Mouse (Mus musculus) induced T-regulatory cell, adult 2 months (primary cell): ENCODE results near the gene Slain1.

Experiments
- DNase-seq: peaks from one replicate; pipeline ENCODE4 v3.0.0-alpha.2; 2012; ENCODE audit warnings: low read depth

Slain1 gene

DNA sequence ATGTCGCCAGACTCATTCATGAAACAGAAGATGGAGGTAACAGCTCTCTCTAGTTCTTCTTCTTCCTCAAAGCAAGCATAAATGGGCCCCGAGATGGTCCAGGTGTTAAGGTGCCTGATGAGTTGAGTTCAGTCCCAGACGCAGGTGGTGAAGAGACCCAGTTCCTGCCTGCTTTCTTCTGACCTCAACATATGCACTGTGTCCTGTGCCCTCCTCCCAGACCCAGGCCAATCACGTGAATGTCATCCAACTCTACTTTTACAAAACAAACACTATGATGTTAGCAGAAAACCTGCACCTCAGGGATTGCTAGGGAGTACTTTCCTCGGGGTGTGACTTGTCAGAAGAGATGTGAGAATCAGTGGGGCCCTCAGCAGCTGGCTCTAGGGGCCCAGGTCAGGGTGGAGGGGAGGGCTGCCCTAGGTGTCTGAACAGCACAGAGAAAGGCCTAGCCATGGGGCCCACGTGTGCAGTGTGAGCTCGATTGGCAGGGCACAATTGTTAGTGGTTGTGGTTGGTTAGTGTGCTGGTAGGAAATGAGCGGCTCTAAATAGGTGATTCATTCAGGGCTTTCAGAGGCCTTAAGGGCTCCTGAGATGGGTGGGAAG lies 16.4 kb downstream of the Slain1 start:
- DNase-seq, result peak; percentile 69

DNA sequence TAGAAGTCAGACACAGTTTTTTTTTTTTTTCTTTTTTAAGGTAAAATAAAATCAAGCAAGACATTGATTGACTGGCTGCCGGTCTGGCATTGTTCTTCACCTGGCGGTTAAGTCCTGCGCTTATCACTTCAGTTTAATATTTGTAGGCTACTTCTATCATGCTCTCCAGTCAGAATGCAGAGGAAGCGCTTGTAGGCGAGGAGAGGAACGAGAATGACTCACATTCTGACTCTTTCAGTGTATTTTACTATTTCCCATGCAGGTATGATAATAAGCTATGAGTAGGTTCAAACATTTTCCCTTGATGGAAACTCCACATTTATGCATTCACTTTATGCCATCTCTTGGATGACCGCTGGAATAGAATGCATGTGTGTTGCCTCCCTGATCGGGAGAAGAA lies 17.0 kb downstream of the Slain1 start:
- peak; percentile 51 for DNase-seq

DNA sequence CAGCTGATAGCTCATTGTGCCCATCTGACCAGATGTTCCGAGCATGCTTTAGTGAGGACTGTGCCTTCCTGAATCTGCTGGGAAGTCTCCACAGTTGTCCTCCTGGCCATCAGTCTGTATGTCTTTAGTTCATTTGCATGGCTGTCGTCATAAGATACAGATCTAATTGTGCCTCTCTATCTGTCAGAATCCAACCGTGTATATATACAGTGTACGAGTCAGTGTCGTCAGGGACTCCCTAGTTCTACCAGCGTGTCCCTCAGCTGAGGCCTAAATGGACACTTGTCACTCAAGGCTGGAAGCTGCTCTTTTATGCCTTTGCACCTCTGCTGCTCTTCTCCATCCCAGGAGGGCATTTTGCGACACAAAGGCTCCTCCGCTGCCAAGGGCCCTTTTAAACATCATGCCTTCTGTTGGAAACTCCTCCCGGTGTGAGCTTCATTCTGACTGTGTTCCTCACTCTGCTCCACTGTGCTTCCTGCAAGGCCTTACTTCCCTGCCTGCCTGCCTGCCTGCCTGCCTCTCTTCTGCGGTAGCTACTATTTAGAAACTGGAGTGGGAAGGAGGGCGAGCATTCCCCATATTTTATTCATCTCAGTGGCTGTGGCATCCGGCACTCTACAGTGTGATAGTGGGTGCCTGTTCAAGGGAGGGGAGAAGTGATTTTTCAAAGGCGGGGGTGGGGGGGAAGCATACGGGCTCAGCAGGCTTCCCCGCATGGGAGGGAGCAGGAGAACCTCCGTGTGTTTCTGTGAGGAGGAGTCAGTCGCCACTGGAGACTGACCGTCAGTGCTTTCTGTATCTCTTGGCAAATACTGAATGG lies 29.6 kb downstream of the Slain1 start:
- no peak for DNase-seq

DNA sequence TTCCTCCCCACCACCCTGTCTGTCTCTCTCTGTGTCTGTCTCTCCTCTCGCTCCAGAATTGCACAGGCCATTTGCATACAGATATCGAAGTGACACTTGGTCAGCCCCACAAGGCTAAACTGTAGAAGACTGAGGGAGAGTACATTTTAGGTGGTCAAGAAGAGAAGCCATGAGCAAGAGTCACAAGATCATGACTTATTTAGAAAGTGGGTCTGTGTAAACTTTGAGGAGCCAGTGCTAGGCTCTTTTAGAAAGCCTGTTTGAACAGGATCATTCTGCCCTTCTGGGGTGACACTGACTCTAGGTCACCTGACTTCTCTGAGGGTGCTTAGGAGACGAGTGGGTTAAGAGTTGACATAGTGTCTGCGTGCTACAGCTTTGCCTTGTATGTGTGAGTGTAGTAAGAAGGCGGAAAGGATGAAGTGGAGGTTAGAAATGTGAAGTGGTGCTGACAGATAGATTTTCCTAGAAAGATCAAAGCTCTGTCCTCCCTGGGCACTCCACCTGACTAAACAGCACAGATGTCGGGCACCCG lies 30.3 kb downstream of the Slain1 start:
- no peak for DNase-seq

DNA sequence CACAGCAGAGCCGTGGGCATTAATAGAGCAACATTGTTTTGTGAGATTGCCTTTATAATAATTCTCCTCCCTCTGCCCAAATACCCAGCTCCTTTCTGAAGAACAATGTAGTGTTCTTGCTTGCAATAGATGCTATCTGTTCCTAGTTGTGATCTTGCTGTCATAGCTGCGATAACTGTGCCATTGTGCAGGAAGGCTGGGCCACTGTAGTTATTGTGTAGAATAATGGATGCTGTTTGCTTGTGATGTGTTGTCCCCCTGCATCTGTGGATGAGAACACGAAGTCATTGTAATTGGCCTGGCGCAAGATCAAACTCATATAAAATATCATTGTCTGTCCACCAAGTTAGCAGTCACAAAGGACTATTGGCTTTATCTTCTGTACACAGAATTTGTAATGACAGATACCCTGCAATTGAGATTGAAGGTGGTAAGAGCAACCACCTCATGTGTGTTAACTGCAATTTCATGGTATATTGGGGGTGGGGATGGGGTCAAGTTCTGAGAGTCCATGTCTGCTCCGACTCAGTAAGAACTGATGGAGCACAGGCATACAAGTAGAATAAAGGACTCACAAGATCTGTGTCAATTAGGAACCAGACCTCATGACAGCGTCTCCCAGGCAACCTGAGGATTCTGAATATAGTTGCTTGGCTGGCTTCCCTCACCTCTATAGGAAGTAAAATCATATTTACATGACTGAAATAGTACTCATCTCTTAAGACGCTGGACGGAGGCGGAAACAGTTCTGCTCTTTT lies 32.8 kb downstream of the Slain1 start:
- DNase-seq, result no peak

DNA sequence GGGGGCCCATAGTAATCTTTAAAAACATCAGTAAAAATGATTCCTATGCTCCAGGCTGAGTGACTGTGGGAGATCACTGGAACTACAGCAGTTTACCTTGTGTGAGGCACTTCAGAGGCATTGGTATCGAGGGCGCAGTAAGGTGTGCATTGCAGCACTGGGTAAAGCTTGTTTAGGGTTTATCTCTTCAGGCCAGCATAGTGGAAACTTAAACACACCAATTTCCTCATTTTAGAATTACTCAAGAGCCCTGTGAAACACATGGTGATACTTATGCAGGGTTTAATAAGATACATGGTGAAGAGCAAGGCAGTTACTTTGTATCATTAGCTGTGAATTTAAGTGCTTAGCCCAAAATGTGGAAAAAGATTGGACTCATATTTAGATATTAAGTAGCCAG lies 37.0 kb downstream of the Slain1 start:
- DNase-seq, result no peak

DNA sequence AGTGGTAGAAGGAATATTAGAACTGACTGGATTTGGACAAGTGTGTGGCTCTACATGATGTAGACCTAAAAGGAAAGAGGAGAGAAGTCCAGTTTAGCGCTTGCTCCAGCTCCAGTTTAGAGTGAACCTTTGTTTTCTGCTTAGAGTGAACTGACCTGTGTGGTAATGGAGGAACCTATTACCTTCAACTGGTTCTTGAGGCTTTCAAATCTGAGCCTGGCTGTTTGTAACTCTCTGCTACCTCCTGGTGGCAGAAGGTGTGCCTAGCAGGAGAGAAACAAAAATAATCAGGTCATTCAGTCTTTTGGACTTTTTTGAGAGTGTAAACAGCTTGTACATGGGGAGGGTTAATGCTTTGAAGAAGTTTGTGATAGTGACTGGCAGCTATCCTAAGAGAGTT lies 44.3 kb downstream of the Slain1 start:
- peak; percentile 87 for DNase-seq

DNA sequence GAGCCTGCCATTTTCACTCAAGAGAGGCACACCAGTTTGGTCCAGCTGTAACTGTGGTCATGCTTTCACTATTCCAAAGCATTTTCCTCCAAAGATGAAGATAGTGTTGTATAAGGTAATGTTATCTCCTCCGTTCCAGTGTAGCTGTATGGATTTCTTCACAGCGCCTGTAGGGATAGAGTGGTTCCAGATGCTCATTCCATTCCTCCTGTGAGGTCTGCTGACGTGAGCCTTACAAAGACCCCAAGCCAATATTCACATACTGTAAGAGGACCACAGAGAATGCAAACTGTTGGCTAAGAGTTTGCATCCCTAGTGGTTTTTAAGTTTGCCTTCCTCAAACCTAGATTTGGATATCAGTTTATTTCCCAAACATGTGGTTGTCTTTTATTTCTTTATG lies 45.6 kb downstream of the Slain1 start:
- no peak for DNase-seq

DNA sequence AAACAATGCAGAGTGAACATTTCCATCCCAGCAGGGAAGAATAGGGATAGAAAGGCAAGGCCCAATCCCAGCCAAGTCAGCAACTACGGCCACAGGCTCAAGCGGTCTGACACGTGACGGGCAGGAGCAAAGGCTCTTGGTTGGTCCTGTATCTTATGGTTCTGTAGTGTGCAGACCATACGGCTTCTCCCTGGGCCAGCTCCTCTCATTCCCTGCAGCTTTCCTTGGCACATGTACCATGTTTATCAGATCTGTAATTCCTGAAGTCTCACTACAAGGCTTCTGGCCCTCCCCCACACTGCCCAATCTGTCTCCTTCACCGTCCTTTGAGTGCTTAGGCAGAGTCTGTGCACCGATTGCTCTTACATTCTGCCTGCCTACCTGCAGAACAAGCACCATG lies 47.1 kb downstream of the Slain1 start:
- no peak for DNase-seq

DNA sequence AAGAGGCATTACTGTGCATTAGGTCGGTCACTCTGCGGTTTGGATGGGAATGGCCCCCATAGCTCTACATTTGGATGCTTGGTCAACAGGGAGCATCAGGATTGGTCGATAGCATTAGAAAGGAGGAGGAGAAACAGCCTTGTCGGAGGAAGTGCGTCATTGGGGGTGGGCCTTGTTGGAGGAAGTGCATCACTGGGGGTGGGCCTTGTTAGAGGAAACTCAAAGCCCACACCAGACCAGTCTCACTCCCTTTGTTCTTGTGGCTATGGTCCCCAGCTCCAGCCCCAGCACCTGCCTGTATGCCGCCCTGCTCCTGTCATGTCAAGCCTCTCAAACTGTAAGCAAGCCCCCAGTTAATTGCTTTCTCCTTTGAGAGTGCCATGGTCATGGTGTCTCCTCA lies 49.3 kb downstream of the Slain1 start:
- DNase-seq, result no peak

DNA sequence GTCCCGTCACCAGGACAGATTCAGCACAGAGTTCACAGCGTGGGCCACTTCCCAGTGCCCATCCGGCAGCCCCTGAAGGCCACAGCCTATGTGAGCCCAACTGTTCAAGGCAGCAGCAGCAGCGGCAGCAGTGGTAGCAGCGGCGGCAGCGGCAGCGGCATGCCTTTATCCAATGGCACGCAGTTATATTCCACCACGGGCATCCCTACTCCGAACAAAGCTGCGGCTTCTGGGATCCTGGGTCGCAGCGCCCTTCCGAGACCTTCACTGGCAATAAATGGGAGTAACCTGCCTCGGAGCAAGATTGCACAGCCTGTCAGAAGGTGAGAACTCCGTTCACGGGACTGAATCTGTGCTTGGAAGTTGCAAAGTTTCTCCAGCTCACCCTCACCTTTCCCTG lies 52.5 kb downstream of the Slain1 start:
- DNase-seq, result no peak

DNA sequence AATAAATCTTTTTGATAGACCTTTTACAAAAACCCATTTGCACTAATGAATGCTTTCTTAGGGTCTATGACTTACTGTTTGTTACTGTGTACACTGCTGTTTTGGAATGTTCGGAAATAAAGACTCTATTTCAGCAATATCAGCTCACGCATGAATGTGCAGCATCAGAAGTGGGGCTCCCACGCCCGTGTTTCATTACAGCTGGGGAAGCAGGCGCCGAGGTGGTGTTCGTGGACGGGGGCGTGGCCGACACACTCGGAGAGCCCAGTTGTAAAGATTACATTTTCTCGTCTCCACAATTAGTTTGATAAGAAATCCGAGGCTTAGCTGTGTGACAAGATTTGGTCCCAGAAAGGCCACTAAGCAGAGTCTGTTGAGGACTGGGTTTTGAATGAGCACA lies 54.7 kb downstream of the Slain1 start:
- DNase-seq, result no peak

DNA sequence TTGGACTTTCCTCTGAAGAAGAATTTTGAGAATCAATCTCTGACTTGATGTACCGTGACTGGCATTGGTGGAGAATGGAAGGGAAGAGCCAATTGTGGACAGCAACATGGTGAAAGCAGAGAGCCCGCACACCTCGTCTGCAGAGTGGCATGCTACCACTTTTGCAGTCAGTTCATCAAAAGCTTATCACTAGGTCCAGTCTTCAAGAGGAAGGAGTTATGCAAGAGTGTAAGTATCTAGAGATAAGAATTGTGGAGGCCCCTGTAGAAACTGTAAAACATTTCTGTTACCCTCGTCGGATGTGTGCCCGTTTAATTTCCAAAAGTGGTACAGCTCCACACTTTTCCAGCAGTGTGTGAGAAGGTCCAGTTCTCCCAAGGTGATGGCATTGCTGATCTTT lies 56.3 kb downstream of the Slain1 start:
- DNase-seq, result no peak

DNA sequence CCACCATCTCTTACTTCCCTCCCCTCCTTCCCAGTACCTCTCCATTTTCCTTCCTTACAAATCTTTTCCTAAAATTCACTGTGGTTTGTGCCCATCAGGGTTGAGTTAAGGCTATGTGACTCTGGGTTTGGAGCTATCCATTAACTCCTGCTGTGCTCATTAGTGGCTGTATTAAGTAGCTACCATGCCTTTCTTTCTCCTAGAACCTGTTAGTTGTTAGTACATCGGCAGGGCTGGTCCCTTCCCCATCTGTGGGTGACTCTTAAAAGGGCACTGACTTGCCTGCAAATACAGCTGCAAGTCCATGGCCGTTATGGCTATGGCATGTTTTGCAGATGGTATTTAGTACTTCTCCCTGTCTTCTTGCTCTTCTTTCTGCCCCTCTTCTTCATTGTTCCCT lies 58.6 kb downstream of the Slain1 start:
- no peak for DNase-seq

DNA sequence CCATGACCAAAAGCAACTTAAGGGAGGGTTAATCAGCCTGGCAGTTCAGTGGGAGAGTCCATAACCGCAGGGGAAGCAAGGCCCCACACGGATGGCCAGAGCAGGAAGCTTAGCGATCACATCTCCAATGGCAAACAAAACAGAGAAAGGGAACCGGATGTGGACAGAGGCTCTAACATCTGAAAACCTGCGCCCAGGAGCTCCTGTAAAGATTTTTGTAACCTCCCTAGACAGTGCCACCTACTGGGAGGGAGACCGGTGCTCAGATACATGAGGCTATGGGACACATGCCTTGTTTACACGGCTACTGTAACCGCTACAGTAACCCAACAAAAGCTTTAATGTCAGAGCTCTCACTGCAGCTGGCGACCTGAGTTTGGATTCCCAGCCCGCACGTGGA lies 59.2 kb downstream of the Slain1 start:
- DNase-seq, result no peak

DNA sequence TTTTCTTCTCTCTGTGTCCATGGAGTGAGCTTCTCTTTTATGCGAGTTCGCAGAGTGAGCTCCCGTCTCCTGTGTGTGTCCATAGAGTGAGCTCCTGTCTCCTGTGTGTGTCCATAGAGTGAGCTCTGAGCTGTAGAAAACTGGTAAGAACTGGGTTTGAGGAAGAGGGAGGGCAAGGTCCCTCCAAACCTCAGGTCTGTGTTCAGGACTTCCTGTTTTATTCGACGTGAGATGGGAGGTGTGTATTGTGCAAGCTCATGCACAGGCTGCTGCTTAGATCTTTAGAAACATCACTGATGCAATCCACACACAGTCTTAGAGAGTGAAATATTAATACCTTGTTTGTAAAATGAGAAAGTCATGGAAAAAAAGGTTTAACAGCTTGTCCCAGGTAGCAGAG lies 63.0 kb downstream of the Slain1 start:
- DNase-seq, result no peak

DNA sequence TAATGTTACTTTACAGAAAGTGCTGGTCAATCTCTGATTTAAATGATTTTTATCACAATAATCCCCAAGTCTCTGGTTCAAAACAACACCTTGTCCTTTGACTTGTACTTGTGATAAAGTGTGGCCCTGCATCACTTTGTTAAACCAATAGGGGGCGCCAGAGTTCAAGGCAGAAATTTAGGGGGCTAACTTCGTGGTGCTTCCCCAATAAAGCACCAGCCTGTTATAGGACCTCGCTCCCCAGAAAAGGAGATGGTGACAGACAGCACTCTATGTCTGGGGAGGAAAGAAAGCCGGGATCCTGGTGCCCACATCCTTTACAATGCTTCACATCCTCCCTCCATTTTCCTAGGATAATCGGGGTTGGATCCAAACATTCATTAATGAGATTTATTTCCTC lies 67.5 kb downstream of the Slain1 start:
- peak; percentile 58 for DNase-seq

DNA sequence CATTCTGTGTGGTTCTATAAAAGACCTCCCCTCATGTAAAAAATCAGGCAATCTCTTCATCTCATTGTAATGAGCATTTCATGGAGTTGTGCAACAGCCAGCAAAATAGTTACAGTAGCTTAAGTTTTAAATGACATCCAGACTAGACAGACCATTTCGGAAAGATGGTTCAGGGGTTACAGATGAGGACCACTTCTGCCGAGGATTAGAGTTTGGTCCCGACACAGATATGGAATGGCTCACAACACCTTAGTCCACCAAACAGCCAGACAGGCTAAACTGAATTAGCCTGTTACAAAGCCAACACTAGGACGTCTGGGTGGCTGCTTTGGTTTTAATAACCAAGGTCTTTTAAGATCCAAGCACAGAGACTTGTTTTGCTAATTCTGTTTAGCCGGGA lies 68.0 kb downstream of the Slain1 start:
- no peak for DNase-seq

DNA sequence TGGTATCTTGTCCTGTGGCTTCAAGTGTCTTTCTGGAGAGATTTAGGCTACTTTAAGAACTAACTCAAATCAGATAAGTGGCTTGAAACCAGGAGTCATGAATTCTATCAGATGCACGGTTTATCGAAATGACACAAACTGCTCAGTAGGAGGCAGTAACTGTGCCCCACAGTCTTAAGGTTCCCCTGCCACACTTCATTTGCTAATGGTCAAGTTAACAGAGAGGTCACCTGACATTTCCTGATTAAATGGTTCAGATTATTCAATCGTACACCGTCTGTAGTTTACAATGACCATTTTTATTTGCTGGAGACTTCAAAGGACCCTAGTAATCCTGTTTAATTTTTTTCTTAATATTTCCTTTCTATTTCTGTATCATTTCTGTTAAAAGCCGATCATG lies 68.4 kb downstream of the Slain1 start:
- peak; percentile 24 for DNase-seq

DNA sequence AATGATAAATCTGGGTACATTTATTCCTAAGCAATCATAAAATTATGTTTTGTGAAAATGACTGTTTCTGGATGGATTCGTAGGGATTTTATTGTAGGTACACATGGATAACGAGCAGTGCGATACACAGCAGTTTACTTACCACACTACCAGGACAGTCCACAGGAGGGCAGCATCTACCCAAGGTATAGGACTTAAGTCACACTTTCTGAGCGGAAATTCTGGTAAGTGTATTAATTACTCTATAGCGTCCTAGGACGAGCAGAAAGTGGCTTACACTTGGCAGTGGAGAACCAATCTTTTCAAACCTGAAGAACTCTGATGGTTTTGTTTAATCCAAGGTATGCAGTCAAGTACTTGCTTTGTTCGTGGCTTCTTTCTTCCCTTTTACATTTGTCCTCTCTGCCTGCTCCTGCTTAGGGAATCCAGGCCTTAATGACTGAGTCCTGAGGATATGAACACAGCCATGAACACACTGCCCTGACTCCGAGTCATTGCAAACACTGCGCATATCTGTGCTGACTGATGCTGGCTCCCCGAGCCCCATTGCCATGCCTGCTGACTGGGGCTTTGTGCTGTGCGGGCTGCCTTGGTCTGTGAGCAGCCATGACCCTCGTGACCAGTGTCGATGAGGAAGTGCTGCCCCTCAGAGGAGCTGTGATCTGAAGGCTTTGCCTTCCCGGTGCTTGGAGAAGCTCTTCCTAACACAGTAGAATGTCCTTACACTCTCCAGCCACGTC lies 69.0 kb downstream of the Slain1 start:
- peak; percentile 89 for DNase-seq

DNA sequence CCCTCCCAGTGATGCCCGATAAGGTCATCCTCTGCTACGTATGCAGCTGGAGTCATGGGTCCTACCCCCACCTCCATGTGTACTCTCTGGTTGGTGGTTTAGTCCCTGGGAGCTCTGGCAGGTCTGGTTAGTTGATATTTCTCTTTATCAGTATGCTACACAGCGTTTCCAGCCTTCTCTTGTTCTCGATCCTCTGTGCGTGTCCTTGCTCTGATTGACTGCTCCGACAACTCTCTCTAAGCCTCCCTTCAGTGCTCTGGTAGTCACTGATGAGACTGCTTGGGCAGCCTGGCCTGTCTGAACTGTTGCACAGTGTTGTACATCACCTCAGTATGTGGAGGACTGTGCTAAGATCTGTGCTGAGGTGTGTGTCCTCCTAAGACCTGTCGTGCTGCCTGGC lies 70.1 kb downstream of the Slain1 start:
- no peak for DNase-seq

DNA sequence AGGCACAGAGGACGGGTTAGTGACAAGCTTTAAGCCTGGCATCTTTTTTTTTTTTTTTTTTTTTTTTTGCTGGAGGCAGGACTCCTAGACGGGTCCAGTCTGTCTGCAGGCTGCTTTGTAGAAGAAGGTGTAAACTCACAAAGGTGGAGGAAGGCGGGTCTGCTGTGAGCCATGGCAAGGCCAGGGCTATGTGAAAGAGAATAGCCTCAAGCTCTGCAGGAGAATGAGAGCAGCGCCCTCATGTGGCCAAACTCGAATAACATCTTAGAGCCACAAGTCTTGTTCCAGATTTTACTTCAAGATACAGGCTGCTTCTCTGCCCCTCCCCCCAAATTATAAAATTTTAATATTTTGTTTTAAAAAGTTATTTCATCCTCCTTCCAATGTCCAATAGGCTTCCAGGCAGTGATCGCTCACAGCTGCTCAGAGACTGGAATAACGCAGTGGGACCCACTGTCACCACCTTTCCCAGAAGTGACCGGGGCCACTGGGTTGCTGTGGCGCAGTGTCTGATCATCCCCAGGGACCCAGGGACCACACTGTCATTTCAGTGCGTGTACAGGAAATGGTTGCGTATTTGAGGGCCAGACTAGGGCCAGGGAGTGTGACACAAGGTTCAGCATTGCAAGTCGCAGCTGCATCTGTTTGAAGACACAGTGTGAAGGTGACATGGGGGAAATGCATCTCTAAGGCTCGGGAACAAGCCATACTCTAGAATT lies 70.8 kb downstream of the Slain1 start:
- DNase-seq, result peak; percentile 79
